Mouse (Mus musculus) cerebellum, adult (tissue): ENCODE measurements around the gene Napa.

Experiments
- ATAC-seq: cut with Nextera tagmentation; 2 replicates; pipeline ENCODE4 v1.9.2; 2017; ENCODE audit warnings: mild to moderate bottlenecking, moderate library complexity, mixed read lengths; ENCODE audit not compliant: insufficient number of reproducible peaks, low FRiP score, low TSS enrichment

Gene Napa

DNA sequence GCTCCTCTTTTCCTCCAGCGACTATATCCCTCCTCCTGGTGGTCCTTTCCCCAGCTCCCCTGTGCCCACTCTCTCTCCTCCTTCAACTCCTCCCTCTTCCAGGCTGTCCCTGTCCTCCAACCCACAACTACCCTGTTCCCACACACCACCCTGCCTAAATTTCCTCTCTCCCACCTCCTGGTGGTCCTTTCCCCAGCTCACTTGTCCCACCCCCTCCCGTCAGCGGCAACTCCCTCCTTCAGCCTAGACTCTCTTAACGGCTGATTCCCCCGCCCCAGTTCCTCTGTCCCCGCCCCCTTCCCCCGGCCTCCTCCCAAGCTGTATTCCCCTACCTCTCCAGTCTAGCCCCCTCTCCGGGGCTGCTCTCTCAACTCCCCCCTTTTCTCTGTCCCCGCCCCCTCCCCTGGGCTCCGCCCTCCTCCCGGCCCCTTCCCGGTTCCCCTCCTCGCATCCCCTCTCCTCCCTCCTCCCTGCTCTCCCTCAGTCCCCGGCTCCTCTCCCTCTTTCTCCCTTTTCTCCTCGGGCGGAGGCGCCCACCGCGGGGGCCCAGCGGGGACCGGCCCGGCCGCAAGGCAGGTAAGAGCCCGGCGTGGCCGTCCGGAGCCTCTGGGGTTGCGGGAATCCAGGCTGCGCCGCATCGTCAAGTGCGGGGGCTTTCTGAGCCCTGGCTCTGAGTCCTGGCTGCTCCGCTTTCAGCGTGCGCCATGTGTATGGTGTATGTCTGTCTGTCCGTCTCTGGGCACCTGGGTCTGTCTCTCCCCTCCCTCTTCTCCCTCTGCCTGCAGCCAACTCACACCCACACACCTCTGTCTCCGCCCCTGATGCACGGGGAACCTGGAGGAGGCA is 31.8 kb downstream of the Napa start:
- ATAC-seq = no peak

DNA sequence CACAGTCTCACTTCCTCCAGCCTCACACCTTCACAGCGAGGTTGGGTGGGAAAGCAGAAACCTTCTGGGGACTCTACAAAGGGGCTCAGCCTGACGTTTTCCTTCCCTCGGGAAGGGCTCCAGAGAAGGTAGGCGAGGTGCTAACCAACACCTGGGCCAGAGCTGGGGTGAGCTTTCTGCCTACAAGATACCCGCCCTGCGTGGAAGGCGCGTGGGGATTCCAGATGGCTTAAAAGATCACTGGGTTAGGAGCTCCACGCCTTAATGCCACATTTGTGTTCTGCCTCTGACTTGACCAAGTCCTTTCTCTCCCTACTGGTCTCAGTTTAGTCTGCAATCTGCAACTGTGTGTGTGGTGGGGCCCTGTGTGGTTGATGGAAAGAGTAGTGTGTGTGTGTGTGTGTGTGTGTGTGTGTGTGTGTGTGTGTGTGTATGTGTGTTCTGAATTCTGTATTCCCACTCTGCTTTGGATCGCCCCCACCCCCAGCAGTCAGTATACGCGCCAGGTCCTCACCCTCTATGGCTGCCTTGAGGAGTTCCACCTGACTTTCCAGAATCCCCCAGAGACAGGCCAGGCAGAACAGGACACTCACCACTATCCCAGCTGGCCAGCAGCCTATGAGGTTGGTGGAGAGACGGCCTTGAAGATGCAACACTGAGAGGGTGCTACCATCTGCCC is 32.8 kb downstream of the Napa start:
- no peak for ATAC-seq

DNA sequence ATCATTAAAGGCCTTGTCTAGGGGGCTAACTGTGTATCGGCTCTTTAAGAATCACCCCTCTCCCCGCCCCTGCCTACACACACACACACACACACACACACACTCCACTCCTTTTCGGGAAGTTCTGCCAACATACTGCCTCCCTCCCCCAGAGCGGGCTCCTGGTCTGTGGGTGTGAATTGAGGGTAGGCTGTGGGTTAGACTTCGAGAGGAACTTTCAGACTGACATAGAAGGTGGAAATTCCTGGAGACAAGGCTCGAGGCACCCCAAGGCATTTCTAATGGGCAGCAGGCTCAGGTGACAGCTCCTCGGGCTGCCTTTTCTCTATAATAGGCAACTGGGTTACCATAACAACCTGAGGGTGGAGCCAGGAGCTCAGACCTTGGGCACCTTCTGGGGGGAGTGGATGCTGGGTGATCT is 33.9 kb downstream of the Napa start:
- ATAC-seq = no peak

DNA sequence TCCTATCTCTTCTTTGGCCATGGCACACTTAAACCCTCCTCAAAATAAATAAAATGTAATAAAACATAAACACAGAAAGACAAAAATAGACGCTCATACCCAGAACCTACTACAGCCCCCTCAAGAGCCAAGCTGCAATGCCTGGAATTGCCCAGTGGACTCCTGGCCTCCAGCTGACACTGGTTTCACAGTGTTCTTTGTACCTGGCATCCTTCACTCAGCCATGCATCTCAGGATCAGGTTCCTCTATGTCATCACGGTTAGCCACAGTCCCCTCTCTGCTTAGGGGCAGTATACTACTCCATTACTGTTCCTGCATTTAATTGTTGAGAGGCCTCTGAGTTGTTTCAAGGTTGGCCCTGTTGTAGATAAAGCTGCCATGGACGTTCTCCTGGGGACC is 34.7 kb downstream of the Napa start:
- no peak for ATAC-seq

DNA sequence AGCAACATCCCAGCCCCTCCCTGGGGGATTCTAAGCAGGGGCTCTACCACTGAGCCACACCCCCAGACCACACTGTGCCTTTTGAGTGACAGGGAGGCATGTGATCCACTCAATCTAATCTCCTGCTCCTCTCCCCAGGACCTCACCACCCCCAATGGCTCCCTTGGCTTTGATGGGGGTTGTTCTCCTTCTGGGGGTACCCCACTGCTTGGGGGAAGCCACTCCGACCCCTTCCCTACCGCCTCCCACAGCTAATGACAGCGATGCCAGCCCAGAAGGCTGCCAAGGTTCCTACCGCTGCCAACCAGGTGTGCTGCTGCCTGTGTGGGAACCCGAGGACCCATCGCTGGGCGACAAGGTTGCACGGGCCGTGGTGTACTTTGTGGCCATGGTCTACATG is 35.4 kb downstream of the Napa start:
- no peak for ATAC-seq

DNA sequence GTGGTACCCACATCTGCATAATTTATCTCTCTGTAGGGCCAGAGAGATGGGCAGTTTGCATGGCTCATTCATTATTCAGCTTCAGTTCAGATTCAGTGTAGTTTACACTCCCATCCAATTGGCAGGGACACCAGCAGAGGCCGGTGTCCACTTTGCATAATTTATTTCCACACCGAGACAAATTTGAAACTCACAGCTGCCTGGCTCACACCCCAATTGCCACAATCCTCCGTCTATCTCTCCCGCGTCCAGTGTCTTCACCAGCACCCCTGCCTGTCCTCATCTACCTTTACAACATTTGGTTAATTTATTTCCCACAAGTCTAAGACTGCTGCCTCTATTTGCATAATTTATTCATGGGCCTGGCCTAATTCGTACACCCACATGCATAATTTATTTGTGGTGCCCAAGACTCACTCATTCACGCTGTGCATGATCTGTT is 36.7 kb downstream of the Napa start:
- ATAC-seq = no peak

DNA sequence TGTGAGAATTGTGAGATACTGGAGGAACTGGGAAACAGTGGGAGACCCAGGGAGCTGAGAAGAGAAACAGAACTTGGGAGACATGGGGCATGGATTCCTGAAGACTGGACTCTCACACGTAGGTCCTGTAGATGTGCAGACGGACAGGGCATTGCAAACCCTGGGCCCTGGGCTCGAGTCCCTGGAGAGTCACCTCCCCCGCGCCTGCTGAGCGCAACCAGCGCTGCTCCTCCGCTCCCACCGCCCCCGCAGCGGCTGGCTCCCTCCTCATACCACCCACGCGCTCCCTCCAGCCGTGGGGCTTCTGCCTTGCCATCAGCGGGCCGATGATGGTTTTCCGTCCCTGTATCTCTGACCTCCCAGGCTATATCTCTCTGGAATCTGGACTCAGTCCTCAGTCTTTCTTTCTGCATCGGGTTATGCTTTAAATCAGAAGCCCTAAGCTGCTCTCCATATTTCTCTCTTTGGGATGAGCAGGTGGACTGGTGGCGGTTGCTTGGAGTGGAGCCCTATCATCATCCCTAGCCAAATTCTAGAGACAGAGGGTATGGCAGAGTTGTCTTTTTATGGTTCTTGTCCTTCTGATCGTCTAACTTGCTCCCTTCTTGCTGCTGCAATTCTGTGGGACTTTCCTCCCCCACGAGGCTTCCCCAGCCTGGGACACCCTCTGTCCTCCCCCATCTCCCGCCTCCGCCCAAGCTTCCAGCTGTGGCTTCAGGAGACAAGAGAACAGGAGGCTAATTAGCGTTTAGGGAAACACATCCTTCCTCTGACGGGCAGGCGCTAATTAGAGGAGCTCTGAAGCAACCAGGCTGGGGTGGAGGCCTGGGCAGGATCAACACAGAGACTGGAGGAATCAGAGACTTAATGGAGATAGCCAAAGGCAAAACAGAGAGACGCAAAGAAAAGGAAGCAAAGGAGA is 48.5 kb downstream of the Napa start:
- ATAC-seq = no peak; the same call in 1 of the 2 replicates

DNA sequence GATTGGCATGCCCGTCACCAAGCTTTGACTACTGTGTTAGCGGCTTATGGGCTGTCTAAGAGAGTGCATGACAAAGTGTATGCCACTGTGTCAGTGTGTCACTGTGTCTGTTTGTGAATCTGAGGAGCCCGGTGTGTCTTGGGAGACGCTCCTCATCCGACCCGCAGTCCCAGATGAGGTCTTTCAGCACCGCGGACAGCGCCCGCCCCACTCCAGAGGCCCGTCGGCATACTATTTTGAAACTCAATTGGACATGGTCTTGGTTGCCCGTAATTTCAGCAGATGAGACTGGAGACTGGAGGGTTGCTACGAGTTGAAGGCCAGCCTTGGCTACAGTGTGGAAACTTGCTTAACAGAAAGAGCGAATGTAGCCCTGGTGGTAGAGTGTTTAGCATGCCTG is 49.4 kb downstream of the Napa start:
- no peak for ATAC-seq

DNA sequence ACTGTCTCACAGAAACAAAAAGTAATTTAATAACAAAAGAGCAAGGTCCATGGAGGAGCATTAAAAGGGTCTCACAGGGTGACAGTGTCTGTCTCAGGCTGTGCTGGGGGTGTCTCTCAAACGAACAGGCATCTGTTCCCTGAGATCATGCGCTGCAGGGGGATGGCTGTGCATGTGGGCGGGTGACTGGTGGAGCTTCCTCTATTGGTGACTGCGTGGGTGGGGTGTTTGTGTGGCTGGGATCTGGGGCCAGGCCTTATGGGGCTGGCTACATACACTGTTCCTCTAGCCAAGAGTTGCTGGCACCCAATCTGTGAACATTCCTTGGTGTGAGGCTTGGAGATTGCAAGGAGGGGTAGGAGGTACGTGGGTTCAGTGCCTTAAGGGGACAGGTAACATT is 51.0 kb downstream of the Napa start:
- ATAC-seq = peak; percentile 86

DNA sequence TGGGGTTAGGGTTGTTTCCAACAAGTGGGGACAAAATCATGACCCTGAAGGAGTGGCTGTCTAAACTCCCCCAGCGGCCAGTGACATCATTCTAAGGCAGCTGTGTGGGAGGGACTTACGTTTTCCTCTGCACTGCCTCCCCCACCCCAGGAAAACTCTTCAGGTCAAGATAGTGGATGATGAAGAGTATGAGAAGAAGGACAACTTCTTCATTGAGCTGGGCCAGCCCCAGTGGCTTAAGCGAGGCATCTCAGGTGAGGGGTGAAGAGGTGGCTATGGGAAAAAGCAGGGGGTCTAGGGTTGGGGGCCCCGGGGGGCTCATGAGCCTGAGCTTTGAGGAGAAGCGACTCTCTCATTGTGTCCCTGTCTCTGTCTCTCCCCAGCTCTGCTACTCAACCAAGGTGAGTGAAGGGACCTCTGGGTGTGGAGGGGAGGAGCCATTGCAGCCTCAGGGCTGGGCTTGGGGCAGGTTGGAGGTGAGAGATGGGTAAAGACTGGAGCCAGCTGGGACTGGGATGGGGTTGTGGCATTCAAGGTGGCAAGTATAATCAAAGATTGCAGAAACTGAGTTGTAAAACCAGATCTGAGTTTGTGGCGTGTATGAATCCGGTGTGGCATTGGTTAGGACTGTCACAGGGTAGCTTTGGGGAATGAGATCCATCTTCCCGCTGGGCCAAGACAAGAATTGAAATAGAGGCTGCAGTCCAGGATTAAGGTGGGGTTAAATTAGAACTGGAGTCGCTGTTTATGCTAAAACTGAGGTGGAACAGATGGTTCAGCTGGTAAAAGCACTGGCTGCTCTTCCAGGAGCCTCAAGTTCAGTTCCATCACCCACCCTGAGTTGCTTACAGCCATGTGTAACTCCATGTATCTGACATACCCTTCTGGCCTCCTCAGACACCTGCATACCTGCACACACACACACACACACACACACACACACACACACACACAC is 52.2 kb downstream of the Napa start:
- ATAC-seq = no peak

DNA sequence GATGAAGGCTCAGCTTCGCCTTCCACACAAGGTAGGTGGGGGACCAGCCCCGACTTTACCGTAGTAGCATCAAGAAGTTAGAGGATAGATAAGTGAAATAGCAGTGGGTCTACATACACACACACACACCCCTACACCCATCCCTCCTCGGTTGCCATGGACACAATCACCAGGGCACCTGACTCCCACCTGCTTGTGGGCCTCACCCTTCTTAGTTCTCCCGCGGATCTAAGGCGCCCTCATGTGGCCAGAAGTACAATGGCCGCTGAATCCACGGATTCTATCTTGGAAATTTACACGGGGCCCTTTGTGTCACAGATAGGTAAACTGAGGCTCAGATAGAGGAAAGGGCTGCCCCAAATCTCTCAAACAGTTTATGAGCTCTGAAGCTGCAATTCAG is 55.3 kb downstream of the Napa start:
- 0 out of 2 replicates have a peak, but pooled peaks have one; percentile 38 for ATAC-seq

DNA sequence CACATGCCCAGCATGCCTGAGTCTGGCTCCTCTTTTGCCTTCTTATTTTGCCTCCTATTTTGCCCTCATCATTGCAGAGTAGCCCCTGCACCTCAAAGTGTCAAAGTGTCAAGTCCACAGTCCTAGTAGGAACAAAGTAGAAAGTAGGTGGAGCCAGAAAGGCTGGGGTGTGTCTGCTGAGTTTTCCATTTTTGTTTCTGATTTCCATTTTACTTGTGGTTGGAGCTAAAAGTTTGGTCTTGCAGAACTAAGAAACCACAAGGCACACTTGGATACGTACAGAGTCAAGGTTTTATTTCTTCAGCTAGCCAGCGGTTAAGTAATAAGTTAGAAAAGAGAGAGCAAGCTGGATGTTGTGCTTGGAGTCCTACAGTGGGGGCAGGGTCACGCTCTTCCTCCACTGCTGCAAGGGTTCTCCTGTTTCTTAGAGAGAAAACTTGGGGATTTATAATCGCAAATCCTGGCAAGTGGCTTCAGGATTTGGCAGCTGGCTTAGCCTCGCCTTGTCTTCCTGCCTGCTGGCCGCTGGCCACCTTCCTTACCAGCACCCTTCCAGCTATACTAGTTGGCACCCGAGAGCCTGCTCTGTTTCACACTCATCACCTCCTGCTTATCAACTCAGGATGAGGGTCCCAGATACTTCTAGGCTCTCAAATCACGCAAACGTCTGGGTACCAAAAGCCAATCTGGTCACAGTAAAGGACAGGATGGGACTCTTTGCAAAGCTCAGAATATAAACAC is 57.0 kb downstream of the Napa start:
- ATAC-seq = no peak

DNA sequence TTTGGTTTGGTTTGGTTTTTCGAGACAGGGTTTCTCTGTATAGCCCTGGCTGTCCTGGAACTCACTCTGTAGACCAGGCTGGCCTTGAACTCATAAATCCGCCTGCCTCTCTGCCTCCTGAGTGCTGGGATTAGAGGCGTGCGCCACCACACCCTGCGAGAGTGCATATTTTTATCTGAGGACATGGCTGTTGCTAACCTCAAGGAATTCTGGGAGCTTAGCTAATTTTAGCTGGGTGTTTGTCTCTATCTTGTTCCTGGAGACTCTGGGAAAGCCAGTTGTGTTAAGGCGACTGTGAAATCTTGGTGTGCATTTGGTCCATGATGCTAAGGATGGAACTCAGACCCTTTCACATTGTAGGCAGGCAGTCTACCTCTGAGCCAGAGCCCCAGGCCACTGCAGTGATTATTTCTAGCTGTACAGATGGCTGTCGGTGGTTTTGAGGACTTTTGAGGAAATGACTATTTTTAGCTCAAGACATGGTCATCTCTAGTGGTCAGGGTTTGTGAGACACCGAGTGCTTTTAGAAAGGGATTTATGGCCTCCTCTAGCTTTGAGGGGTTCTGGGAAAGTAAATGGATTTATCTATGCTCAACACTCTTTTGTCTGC is 58.0 kb downstream of the Napa start:
- no peak for ATAC-seq

DNA sequence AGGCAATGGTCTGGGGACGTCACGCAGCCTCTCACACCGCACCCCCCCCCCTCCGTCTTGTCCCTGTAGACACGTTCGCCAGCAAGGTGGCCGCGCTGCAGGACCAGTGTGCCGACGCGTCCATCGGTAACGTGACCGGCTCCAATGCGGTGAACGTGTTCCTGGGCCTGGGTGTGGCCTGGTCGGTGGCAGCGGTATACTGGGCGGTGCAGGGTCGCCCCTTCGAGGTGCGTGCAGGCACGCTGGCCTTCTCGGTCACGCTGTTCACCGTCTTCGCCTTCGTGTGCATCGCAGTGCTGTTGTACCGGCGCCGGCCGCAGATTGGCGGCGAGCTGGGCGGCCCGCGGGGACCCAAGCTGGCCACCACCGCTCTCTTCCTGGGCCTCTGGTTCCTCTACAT is 60.5 kb downstream of the Napa start:
- no peak for ATAC-seq

DNA sequence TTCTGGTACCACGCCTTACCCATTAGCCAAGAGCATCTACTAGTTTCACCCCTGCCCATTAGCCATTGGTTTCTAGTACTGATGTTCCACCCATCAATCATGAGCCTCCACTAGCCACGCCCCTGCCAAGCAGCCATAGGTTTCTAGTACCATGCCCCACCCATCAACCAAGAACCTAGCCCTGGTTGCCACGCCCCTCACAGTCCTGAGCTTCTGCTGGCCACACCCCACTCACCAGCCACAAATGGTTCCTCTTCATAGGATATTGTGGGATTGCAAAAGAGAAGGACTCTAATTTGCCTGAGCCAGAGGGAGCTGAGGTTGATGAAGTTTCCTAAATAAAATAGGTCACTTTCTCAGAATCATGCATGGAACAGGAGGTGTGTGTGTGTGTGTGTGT is 62.4 kb downstream of the Napa start:
- ATAC-seq = no peak

DNA sequence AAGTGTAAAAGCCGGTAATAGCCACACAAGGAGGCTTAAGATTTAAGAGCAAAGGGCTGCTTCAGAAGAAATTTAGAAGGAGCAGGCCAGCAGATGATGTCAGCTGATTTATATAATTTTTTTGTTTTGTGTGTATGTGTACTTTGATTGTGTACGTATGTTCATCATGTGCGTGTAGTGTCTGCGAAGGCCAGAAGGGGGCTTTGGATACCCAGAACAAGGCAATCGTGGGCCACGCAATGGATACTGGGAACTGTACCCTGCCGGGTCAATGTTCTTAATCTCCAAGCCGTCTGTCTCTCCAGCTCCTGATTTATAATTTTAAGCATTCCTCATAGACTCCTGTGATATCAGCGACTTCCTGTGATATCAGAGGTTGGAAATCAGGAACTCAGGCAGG is 63.0 kb downstream of the Napa start:
- no peak for ATAC-seq

DNA sequence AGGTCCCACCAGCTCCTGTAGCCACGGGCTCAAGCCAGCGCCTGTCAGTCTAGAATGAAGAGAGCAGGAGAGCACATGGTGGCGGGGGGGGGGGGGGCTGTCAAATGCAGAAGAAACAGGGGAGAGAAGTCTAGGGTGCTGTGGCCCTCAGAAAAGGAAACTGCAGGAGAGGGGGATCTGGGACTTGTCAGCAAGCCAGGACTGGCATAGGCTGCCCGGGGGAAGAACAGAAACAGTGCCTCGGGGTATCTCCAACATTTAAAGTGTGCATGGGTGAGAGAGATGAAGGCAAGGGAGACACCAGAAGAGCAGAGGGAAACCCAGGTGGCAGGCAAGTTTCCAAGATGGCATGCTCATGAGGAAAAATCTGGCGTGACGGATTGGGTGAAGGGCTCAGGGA is 63.8 kb downstream of the Napa start:
- no peak for ATAC-seq
